ENCODE assay signal across 20 mouse cellular contexts in the genomic region with DNA sequence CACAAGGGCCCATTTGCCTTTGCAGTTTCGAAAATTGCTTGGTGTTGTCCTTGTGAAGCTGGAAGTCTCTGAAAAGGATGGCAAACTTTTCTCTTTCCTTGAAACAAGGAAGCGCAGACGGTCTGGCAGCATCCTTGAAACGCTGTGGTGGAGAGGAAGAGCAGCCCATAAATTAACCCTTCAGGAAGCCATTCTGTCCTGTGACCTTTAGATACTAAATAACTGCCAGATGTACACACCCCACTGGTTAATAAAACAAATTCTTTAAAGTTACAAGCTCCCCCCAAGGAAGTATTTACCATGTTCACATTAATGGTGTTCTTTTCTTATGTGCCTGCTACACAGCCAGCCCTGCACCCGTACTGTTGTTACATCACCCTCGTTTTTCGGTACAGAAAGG. TPM values are rescaled to one million over a fixed set of nuclear protein-coding genes. Genes with fewer than 3 reads are reported as not detected.
A peak's percentile ranks its signal among the peaks of the same experiment; 100 is the strongest.
DNase-seq lines count a peak whose midpoint lies in the region; ATAC-seq lines count a peak whose summit lies in the region.
"Had no signal": no experiment of that assay in that cellular context is flagged by ENCODE, and none has a peak within 500 bp of the region (broad histone marks: within the 10 kb centered on the region; RNA-seq: fewer than 3 reads in every experiment).

No protein-coding gene starts in this region.

- no peak overlapping the region for H3K4me2 ChIP-seq in kidney, embryonic 14.5 days (replicated peaks; ENCODE audit: low read depth, low read length)
- H3K4me2 ChIP-seq: forebrain, embryonic 13.5 days; heart, embryonic 13.5 days; hindbrain, embryonic 15.5 days had no signal

- H3K9me3 ChIP-seq in kidney, embryonic 14.5 days (ENCODE audit: control insufficient read depth, low read length): no peaks in the 10 kb centered on the region
- H3K9me3 ChIP-seq: embryonic facial prominence, embryonic 10.5 days; forebrain, embryonic 13.5 days; heart, embryonic 13.5 days; hindbrain, embryonic 15.5 days had no signal

- H3K9ac ChIP-seq in kidney, embryonic 14.5 days (ENCODE audit: low read depth, low read length): no peak overlapping the region
- H3K9ac ChIP-seq: forebrain, embryonic 13.5 days; forebrain, postnatal 0 days; heart, embryonic 13.5 days; hindbrain, embryonic 15.5 days had no signal

- no peak overlapping the region for H3K4me3 ChIP-seq in kidney, embryonic 14.5 days (ENCODE audit: low read length)
- H3K4me3 ChIP-seq: embryonic facial prominence, embryonic 10.5 days; forebrain, embryonic 13.5 days; heart, embryonic 13.5 days; hindbrain, embryonic 15.5 days had no signal

- H3K27me3 ChIP-seq in kidney, embryonic 14.5 days (ENCODE audit: control insufficient read depth, insufficient read depth, low read length): no peaks in the 10 kb centered on the region
- H3K27me3 ChIP-seq: forebrain, embryonic 13.5 days; heart, embryonic 13.5 days; hindbrain, embryonic 15.5 days had no signal

- WGBS in kidney, embryonic 14.5 days: 33% methylated on average over 7 of the region's 7 CpGs

- H3K36me3 ChIP-seq in kidney, embryonic 14.5 days (ENCODE audit: control insufficient read depth, insufficient read depth, low read length): no peaks in the 10 kb centered on the region
- H3K36me3 ChIP-seq: embryonic facial prominence, embryonic 10.5 days; heart, embryonic 13.5 days; hindbrain, embryonic 15.5 days had no signal

- ATAC-seq in kidney, embryonic 14.5 days (ENCODE audit: low FRiP score, low TSS enrichment): peak; percentile 61; the same call in 1 of the 2 replicates
- peak; percentile 74 for ATAC-seq in common myeloid progenitor, adult 5-6 weeks (replicated peaks; ENCODE audit: low read depth, poor library complexity, severe bottlenecking)
- ATAC-seq: forebrain, embryonic 13.5 days; forebrain, postnatal 0 days had no signal

- H3K4me1 ChIP-seq in kidney, embryonic 14.5 days (ENCODE audit: control insufficient read depth, insufficient read depth, low read length): peaks cover 19% of the 10 kb centered on the region
- H3K4me1 ChIP-seq: forebrain, embryonic 13.5 days; hindbrain, embryonic 15.5 days had no signal

- peak; percentile 7 for DNase-seq in embryo, embryonic 11 days
- no peak for DNase-seq in embryo, embryonic 9.5 days (ENCODE audit: extremely low spot score)
- DNase-seq in kidney, adult 8-10 months: no peak
- DNase-seq in kidney, postnatal 14 days: peak; percentile 25
- DNase-seq in urinary bladder, postnatal 4 days (ENCODE audit: low spot score in 2 of 2): no peak
- DNase-seq: adrenal gland, postnatal 10 days; cerebellum, adult 11-12 months; cerebellum, adult 9-10 months; cerebellum, postnatal 25 days; forebrain, postnatal 0 days; gastrocnemius, postnatal 14 days; heart, postnatal 36 days had no signal

- no peak overlapping the region for H3K27ac ChIP-seq in kidney, embryonic 14.5 days (ENCODE audit: low read depth, low read length)
- H3K27ac ChIP-seq: embryonic facial prominence, embryonic 10.5 days; forebrain, embryonic 13.5 days; heart, embryonic 13.5 days; hindbrain, embryonic 15.5 days had no signal

RNA-seq across cellular contexts. Expression of a gene that starts 6.0 kb away (rescaled TPM):
- 1.8 and 2.4 TPM in 2 replicates for polyA plus RNA-seq in kidney, embryonic 14.5 days (2014; fragmentation: Nextera tagmentation; extraction: Ambion mirVana)
- total RNA-seq in common myeloid progenitor, adult 5-6 weeks (2017): not detected in 2 replicates
- total RNA-seq: MEL had no signal
- polyA plus RNA-seq: C2C12 had no signal

Comparison
In these comparisons a context has a peak if more than half of its experiments do, and no peak if none do; other contexts are left out.
1. DNase-seq: peak in embryo, embryonic 11 days (single experiment) and kidney, postnatal 14 days (single experiment); none in embryo, embryonic 9.5 days (single experiment), kidney, adult 8-10 months (0 of 2) and urinary bladder, postnatal 4 days (0 of 2).